Mouse (Mus musculus): ENCODE results near the gene Cd4.

DNA sequence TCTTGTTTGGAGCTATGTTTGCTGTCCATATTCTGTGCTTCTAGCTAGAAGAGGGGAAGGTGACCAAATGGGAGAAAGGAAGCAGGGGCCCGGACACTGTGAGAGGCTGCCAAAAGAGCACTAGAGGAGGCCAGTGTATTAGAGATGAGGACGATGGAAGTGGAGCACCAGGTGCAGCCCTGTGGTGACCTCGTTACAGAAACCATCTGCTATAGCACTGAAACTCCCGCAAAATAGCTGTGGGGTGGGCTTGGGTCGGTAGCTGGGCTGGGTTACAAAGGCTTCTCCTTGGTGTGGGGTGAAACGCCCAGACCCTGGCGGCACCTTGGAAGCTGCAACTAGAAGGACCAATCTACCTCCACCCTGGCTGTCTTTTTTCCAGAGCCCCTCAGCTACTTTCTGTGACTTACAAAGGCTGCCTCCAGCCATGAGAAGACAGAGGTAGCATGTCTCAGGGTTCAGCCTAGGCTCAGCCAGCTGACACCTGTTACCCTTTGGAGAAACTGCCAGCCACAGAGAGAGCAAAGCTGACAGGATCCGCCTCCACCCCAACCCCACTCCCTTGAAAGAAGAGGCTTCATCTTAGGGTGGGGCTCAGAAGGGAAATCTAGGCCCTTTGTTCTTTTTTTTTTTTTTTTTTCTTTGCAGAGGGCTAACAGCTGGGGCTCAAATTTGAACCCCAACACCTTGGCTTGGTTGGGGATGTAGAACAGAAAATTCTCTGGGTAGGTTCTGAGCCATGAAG, 12.2 kb upstream of the Cd4 start:
- no peak for TF ChIP-seq CTCF (IDR thresholded peaks at IDR 0.05; ENCODE audit: extremely low read depth, insufficient read length, insufficient replicate concordance, low read depth, low read length)
- TF ChIP-seq POLR2A (IDR thresholded peaks at IDR 0.05; ENCODE audit: low read depth, low read length) = no peak

All from small intestine, adult 2 months (tissue).